ENCODE assay signal across 10 mouse cellular contexts in genomic region chr3:108409656-108410358, GRCm38 (mm10). TPM values are rescaled to one million over a fixed set of nuclear protein-coding genes. Genes with fewer than 3 reads are reported as not detected.
A peak's percentile ranks its signal among the peaks of the same experiment; 100 is the strongest.
DNase-seq lines count a peak whose midpoint lies in the region; ATAC-seq and TF ChIP-seq lines count a peak whose summit lies in the region.
"Had no signal": no experiment of that assay in that cellular context is flagged by ENCODE, and none has a peak within 500 bp of the region (broad histone marks: within the 10 kb centered on the region; RNA-seq: fewer than 3 reads in every experiment).

No protein-coding gene starts in this region.

- peaks cover 4% of the 10 kb centered on the region for H3K36me3 ChIP-seq in embryonic facial prominence, embryonic 11.5 days (replicated peaks; ENCODE audit: control insufficient read depth, insufficient read depth, low read depth, low read length)
- peaks cover 17% of the 10 kb centered on the region; the same call in 1 of the 2 replicates for H3K36me3 ChIP-seq in hindbrain, postnatal 0 days (ENCODE audit: insufficient read depth, low read length)
- peaks cover 28% of the 10 kb centered on the region for H3K36me3 ChIP-seq in midbrain, embryonic 15.5 days (replicated peaks)

- peak overlapping the region; percentile 19 for H3K4me2 ChIP-seq in embryonic facial prominence, embryonic 11.5 days (ENCODE audit: low read depth, low read length)
- H3K4me2 ChIP-seq in hindbrain, postnatal 0 days (ENCODE audit: low read depth, low read length) = peak overlapping the region; percentile 62
- H3K4me2 ChIP-seq in midbrain, embryonic 15.5 days = peak overlapping the region; percentile 77

- peak overlapping the region; percentile 42 for H3K27ac ChIP-seq in embryonic facial prominence, embryonic 11.5 days (replicated peaks; ENCODE audit: low read depth, low read length)
- peak overlapping the region; percentile 89 for H3K27ac ChIP-seq in hindbrain, postnatal 0 days
- H3K27ac ChIP-seq in midbrain, embryonic 15.5 days = peak overlapping the region; percentile 86

- peaks cover 3% of the 10 kb centered on the region; the same call in 1 of the 2 replicates for H3K9me3 ChIP-seq in embryonic facial prominence, embryonic 11.5 days (replicated peaks; ENCODE audit: control insufficient read depth, low read length)
- no peaks in the 10 kb centered on the region for H3K9me3 ChIP-seq in hindbrain, postnatal 0 days (ENCODE audit: low read length)
- H3K9me3 ChIP-seq in midbrain, embryonic 15.5 days = no peaks in the 10 kb centered on the region

- 47% methylated on average over 8 of the region's 8 CpGs for WGBS in embryonic facial prominence, embryonic 11.5 days
- 13% methylated on average over 8 of the region's 8 CpGs for WGBS in hindbrain, postnatal 0 days
- WGBS in midbrain, embryonic 15.5 days = 10% methylated on average over 8 of the region's 8 CpGs

- no peak overlapping the region for H3K4me3 ChIP-seq in embryonic facial prominence, embryonic 11.5 days (ENCODE audit: low read depth, low read length)
- H3K4me3 ChIP-seq in hindbrain, postnatal 0 days (ENCODE audit: low read length) = peak overlapping the region; percentile 27
- peak overlapping the region; percentile 35 for H3K4me3 ChIP-seq in midbrain, embryonic 15.5 days

- H3K4me1 ChIP-seq in embryonic facial prominence, embryonic 11.5 days (ENCODE audit: control insufficient read depth, insufficient read depth, low read length) = peaks cover under 1% of the 10 kb centered on the region; the same call in 1 of the 2 replicates
- H3K4me1 ChIP-seq in hindbrain, postnatal 0 days (ENCODE audit: insufficient read depth, low read length) = peaks cover 47% of the 10 kb centered on the region
- H3K4me1 ChIP-seq in midbrain, embryonic 15.5 days = peaks cover 82% of the 10 kb centered on the region

- no peak for ATAC-seq in embryonic facial prominence, embryonic 11.5 days (replicated peaks; ENCODE audit: insufficient number of reproducible peaks, low FRiP score, low TSS enrichment, low read depth)
- ATAC-seq in hindbrain, postnatal 0 days = peak; percentile 35
- ATAC-seq in midbrain, embryonic 15.5 days (replicated peaks) = peak; percentile 1; the same call in 1 of the 2 replicates
- no peak for ATAC-seq in inflammation-experienced regulatory T-cells, adult 6 months
- ATAC-seq: Patski had no signal

- peak; percentile 85 to 92 for DNase-seq in cerebellum, postnatal 10 days
- no peak for DNase-seq in embryonic facial prominence, embryonic 11.5 days (ENCODE audit: low spot score)
- peak; percentile 62 for DNase-seq in hindbrain, postnatal 0 days (ENCODE audit: low spot score)
- no peak for DNase-seq in urinary bladder, postnatal 4 days (ENCODE audit: low spot score in 2 of 2)
- DNase-seq in frontal cortex, adult 2 months (ENCODE audit: extremely low spot score in 1 of 2, low spot score in 1 of 2) = no peak

- no peaks in the 10 kb centered on the region for H3K27me3 ChIP-seq in embryonic facial prominence, embryonic 11.5 days (ENCODE audit: control insufficient read depth, insufficient read depth, low read length)
- H3K27me3 ChIP-seq in hindbrain, postnatal 0 days (ENCODE audit: insufficient read depth, low read length) = no peaks in the 10 kb centered on the region
- no peaks in the 10 kb centered on the region for H3K27me3 ChIP-seq in midbrain, embryonic 15.5 days (replicated peaks)
- H3K27me3 ChIP-seq: Patski had no signal

- TF ChIP-seq CTCF in hindbrain, postnatal 0 days (IDR thresholded peaks at IDR 0.05; ENCODE audit: low read depth) = no peak; the same call in 1 of the 2 replicates

- peak overlapping the region; percentile 53 for H3K9ac ChIP-seq in embryonic facial prominence, embryonic 11.5 days (replicated peaks; ENCODE audit: low read length)
- H3K9ac ChIP-seq in hindbrain, postnatal 0 days (replicated peaks; ENCODE audit: low read length) = peak overlapping the region; percentile 47
- peak overlapping the region; percentile 55 for H3K9ac ChIP-seq in midbrain, embryonic 15.5 days

RNA-seq across cellular contexts. Expression of gene Celsr2, which starts 5.5 kb away (rescaled TPM):
- 12.4 and 13.5 TPM in 2 replicates for polyA plus RNA-seq in embryonic facial prominence, embryonic 11.5 days (2014; fragmentation: Nextera tagmentation; extraction: Ambion mirVana)
- 94.8 and 95.3 TPM in 2 replicates for total RNA-seq in hindbrain, postnatal 0 days (2014; rRNA removed)
- 28.1 and 30.6 TPM in 2 replicates for polyA plus RNA-seq in hindbrain, postnatal 0 days (2015; fragmentation: Nextera tagmentation; extraction: Ambion mirVana)
- polyA plus RNA-seq in midbrain, embryonic 15.5 days (2015; fragmentation: Nextera tagmentation; extraction: Ambion mirVana) = 38.5 and 43.3 TPM in 2 replicates
- polyA plus RNA-seq in inflammation-experienced regulatory T-cells, adult 6 months (2017; shearing (Covaris generic)) = under 1 TPM; 0.35 to 0.52 (median 0.37) TPM
- polyA plus RNA-seq in frontal cortex, adult 2 months (2012; rRNA removed) = 63.6 TPM in 2 replicates

RNA-seq across cellular contexts. Expression of gene Psrc1, which starts 26.2 kb away (rescaled TPM):
- polyA plus RNA-seq in embryonic facial prominence, embryonic 11.5 days (2014; fragmentation: Nextera tagmentation; extraction: Ambion mirVana) = 71.5 and 81.7 TPM in 2 replicates
- 11.0 and 15.0 TPM in 2 replicates for total RNA-seq in hindbrain, postnatal 0 days (2014; rRNA removed)
- polyA plus RNA-seq in hindbrain, postnatal 0 days (2015; fragmentation: Nextera tagmentation; extraction: Ambion mirVana) = 8.4 and 11.0 TPM in 2 replicates
- polyA plus RNA-seq in midbrain, embryonic 15.5 days (2015; fragmentation: Nextera tagmentation; extraction: Ambion mirVana) = 7.7 and 8.8 TPM in 2 replicates
- polyA plus RNA-seq in inflammation-experienced regulatory T-cells, adult 6 months (2017; shearing (Covaris generic)) = 10 to 100 TPM in 1 of 3 experiments, 1 to 10 TPM in 2; 1.2 to 17.5 (median 4.1) TPM
- polyA plus RNA-seq in frontal cortex, adult 2 months (2012; rRNA removed) = 11.7 and 14.6 TPM in 2 replicates

RNA-seq across cellular contexts. Expression of gene Sars, which starts 35.2 kb away (rescaled TPM):
- 153 TPM in 2 replicates for polyA plus RNA-seq in embryonic facial prominence, embryonic 11.5 days (2014; fragmentation: Nextera tagmentation; extraction: Ambion mirVana)
- 122 and 137 TPM in 2 replicates for total RNA-seq in hindbrain, postnatal 0 days (2014; rRNA removed)
- polyA plus RNA-seq in hindbrain, postnatal 0 days (2015; fragmentation: Nextera tagmentation; extraction: Ambion mirVana) = 214 and 223 TPM in 2 replicates
- polyA plus RNA-seq in midbrain, embryonic 15.5 days (2015; fragmentation: Nextera tagmentation; extraction: Ambion mirVana) = 209 and 212 TPM in 2 replicates
- polyA plus RNA-seq in inflammation-experienced regulatory T-cells, adult 6 months (2017; shearing (Covaris generic)) = 100 to 1,000 TPM; 156 to 182 (median 163) TPM
- polyA plus RNA-seq in frontal cortex, adult 2 months (2012; rRNA removed) = 202 and 203 TPM in 2 replicates

RNA-seq across cellular contexts. Expression of gene Mybphl, which starts 45.1 kb away (rescaled TPM):
- polyA plus RNA-seq in embryonic facial prominence, embryonic 11.5 days (2014; fragmentation: Nextera tagmentation; extraction: Ambion mirVana) = 0.32 TPM in 1 of 2 replicates, not detected in the other
- 0.36 TPM in 1 of 2 replicates, not detected in the other for total RNA-seq in hindbrain, postnatal 0 days (2014; rRNA removed)
- 0.11 and 0.19 TPM in 2 replicates for polyA plus RNA-seq in hindbrain, postnatal 0 days (2015; fragmentation: Nextera tagmentation; extraction: Ambion mirVana)
- not detected in 2 replicates for polyA plus RNA-seq in midbrain, embryonic 15.5 days (2015; fragmentation: Nextera tagmentation; extraction: Ambion mirVana)
- not detected for polyA plus RNA-seq in inflammation-experienced regulatory T-cells, adult 6 months (2017; shearing (Covaris generic))
- polyA plus RNA-seq in frontal cortex, adult 2 months (2012; rRNA removed) = 0.06 TPM in 1 of 2 replicates, not detected in the other
- total RNA-seq: left cerebral cortex, postnatal 10 days had no signal
- polyA plus RNA-seq: gonadal fat pad, adult 2 months; Patski had no signal

Comparison
In these comparisons a context has a peak if more than half of its experiments do, and no peak if none do; other contexts are left out.
1. DNase-seq: peak in cerebellum, postnatal 10 days (2 of 2) and hindbrain, postnatal 0 days (single experiment); none in embryonic facial prominence, embryonic 11.5 days (single experiment), urinary bladder, postnatal 4 days (0 of 2) and frontal cortex, adult 2 months (0 of 2).
2. ATAC-seq: peak in hindbrain, postnatal 0 days (single experiment) and midbrain, embryonic 15.5 days (single experiment); none in embryonic facial prominence, embryonic 11.5 days (single experiment) and inflammation-experienced regulatory T-cells, adult 6 months (single experiment).
3. H3K4me2 ChIP-seq: peak in every context shown above with its lines; median percentile 77 in midbrain, embryonic 15.5 days; 62 in hindbrain, postnatal 0 days; 19 in embryonic facial prominence, embryonic 11.5 days.
4. Peak in every context shown above with its lines, with median percentiles within 50 percentile points of each other: H3K27ac ChIP-seq and H3K9ac ChIP-seq.